In genomic region chr3:95925087-95925486, GRCm38 (mm10) we compare ENCODE assay signal across 1 mouse cellular context.
TF ChIP-seq lines count a peak whose summit lies in the region.

No protein-coding gene starts in this region.

TF ChIP-seq in MEL, 35 proteins besides CTCF, POLR2A, EP300 and RAD21 (continued from another document):
- no peak for TF ChIP-seq E2F4 (IDR thresholded peaks at IDR 0.05; ENCODE audit: borderline replicate concordance, low read depth, low read length)
- TF ChIP-seq ZNF384 (IDR thresholded peaks at IDR 0.05; ENCODE audit: low read depth, low read length) = peak; percentile 54
- no peak for TF ChIP-seq MYC (IDR thresholded peaks at IDR 0.05; ENCODE audit: low read depth, low read length)
- TF ChIP-seq POLR2AphosphoS5 (IDR thresholded peaks at IDR 0.05; ENCODE audit: borderline replicate concordance, low read depth, low read length) = no peak
- TF ChIP-seq ZKSCAN1 (IDR thresholded peaks at IDR 0.05; ENCODE audit: low read depth, low read length) = no peak
- TF ChIP-seq ZMIZ1 (IDR thresholded peaks at IDR 0.05; ENCODE audit: low read depth, low read length) = no peak
- no peak for TF ChIP-seq JUND (IDR thresholded peaks at IDR 0.05; ENCODE audit: low read depth, low read length)
- no peak for TF ChIP-seq GABPA (IDR thresholded peaks at IDR 0.05; ENCODE audit: low read depth, low read length)
